ENCODE assay signal across 9 mouse cellular contexts in genomic region chr5:103335916-103336688, GRCm38 (mm10).
DNase-seq lines count a peak whose midpoint lies in the region; ATAC-seq and TF ChIP-seq lines count a peak whose summit lies in the region.
"Had no signal": no experiment of that assay in that cellular context is flagged by ENCODE, and none has a peak within 500 bp of the region (broad histone marks: within the 10 kb centered on the region; RNA-seq: fewer than 3 reads in every experiment).

No protein-coding gene starts in this region.

- H3K4me3 ChIP-seq in heart, embryonic 13.5 days: peak overlapping the region; percentile 28
- no peak overlapping the region for H3K4me3 ChIP-seq in hindbrain, embryonic 11.5 days (ENCODE audit: low read depth, low read length)
- H3K4me3 ChIP-seq in midbrain, embryonic 10.5 days: peak overlapping the region; percentile 35
- H3K4me3 ChIP-seq in thymus, adult 2 months (ENCODE audit: control insufficient read depth, insufficient read depth, low read length): no peak overlapping the region
- H3K4me3 ChIP-seq: erythroblast, embryonic 14.5 days had no signal

- H3K9ac ChIP-seq in heart, embryonic 13.5 days: 0 out of 2 replicates have a peak overlapping the region, but pooled peaks have one; percentile 50
- H3K9ac ChIP-seq in hindbrain, embryonic 11.5 days (ENCODE audit: low read depth, low read length): peak overlapping the region; percentile 5; the same call in 1 of the 2 replicates

- TF ChIP-seq POLR2A in thymus, adult 2 months (IDR thresholded peaks at IDR 0.05; ENCODE audit: control insufficient read depth, extremely low read depth, insufficient read depth, low read length, poor library complexity): no peak

- H3K27ac ChIP-seq in heart, embryonic 13.5 days (replicated peaks): no peak overlapping the region
- peak overlapping the region; percentile 75 for H3K27ac ChIP-seq in hindbrain, embryonic 11.5 days (ENCODE audit: low read depth, low read length)
- peak overlapping the region; percentile 70 for H3K27ac ChIP-seq in midbrain, embryonic 10.5 days (replicated peaks)
- H3K27ac ChIP-seq in thymus, adult 2 months (ENCODE audit: control insufficient read depth, insufficient read depth, low read length): no peak overlapping the region

- peaks cover 10% of the 10 kb centered on the region for H3K4me1 ChIP-seq in heart, embryonic 13.5 days
- H3K4me1 ChIP-seq in hindbrain, embryonic 11.5 days (replicated peaks; ENCODE audit: control insufficient read depth, insufficient read depth, low read length): 0 out of 2 replicates have a peak, but pooled peaks cover 2% of the 10 kb centered on the region
- H3K4me1 ChIP-seq in midbrain, embryonic 10.5 days: peaks cover 41% of the 10 kb centered on the region
- H3K4me1 ChIP-seq in thymus, adult 2 months (replicated peaks; ENCODE audit: control insufficient read depth, insufficient read depth, low read length): no peaks in the 10 kb centered on the region

- DNase-seq in heart, adult 9 months (ENCODE audit: low spot score in 2 of 2): no peak
- peak; percentile 81 for DNase-seq in embryo, embryonic 10 days (ENCODE audit: low spot score)
- peak; percentile 64 for DNase-seq in hindbrain, embryonic 11.5 days (ENCODE audit: low spot score)
- DNase-seq in midbrain, embryonic 10.5 days (ENCODE audit: low spot score): peak; percentile 43
- no peak for DNase-seq in thymus, adult 2 months
- no peak for DNase-seq in thymus, postnatal 14 days
- DNase-seq in ovary, postnatal 14 days (ENCODE audit: low spot score): no peak

- no peak for TF ChIP-seq CTCF in thymus, adult 2 months (IDR thresholded peaks at IDR 0.05; ENCODE audit: borderline replicate concordance, control insufficient read depth, extremely low read depth, insufficient read depth, low read length, poor library complexity)

- ATAC-seq in heart, embryonic 13.5 days (ENCODE audit: extremely low read depth, insufficient number of reproducible peaks, low FRiP score, low TSS enrichment): no peak
- peak; percentile 60 for ATAC-seq in hindbrain, embryonic 11.5 days (ENCODE audit: low FRiP score)

- no peaks in the 10 kb centered on the region for H3K36me3 ChIP-seq in heart, embryonic 13.5 days
- H3K36me3 ChIP-seq in hindbrain, embryonic 11.5 days (ENCODE audit: control insufficient read depth, insufficient read depth, low read length): no peaks in the 10 kb centered on the region
- no peaks in the 10 kb centered on the region for H3K36me3 ChIP-seq in midbrain, embryonic 10.5 days
- H3K36me3 ChIP-seq in thymus, adult 2 months (ENCODE audit: control insufficient read depth, insufficient read depth, low read length): no peaks in the 10 kb centered on the region

- H3K4me2 ChIP-seq in heart, embryonic 13.5 days: peak overlapping the region; percentile 60
- peak overlapping the region; percentile 23; the same call in 1 of the 2 replicates for H3K4me2 ChIP-seq in hindbrain, embryonic 11.5 days (replicated peaks; ENCODE audit: low read depth, low read length)

- H3K9me3 ChIP-seq in heart, embryonic 13.5 days: no peaks in the 10 kb centered on the region
- no peaks in the 10 kb centered on the region for H3K9me3 ChIP-seq in hindbrain, embryonic 11.5 days (ENCODE audit: control insufficient read depth, low read length)
- H3K9me3 ChIP-seq in midbrain, embryonic 10.5 days (replicated peaks): no peaks in the 10 kb centered on the region

- 29% methylated on average over 12 of the region's 12 CpGs for WGBS in heart, embryonic 13.5 days
- WGBS in hindbrain, embryonic 11.5 days: 15% methylated on average over 12 of the region's 12 CpGs
- 14% methylated on average over 12 of the region's 12 CpGs for WGBS in midbrain, embryonic 10.5 days
- WGBS in thymus, adult 2 months: 15% methylated on average over 12 of the region's 12 CpGs

- 0 out of 2 replicates have a peak, but pooled peaks cover 2% of the 10 kb centered on the region for H3K27me3 ChIP-seq in heart, embryonic 13.5 days (replicated peaks)
- H3K27me3 ChIP-seq in hindbrain, embryonic 11.5 days (ENCODE audit: control insufficient read depth, insufficient read depth, low read length): peaks cover 2% of the 10 kb centered on the region; the same call in 1 of the 2 replicates
- peaks cover 76% of the 10 kb centered on the region for H3K27me3 ChIP-seq in midbrain, embryonic 10.5 days (ENCODE audit: low read depth, poor library complexity, severe bottlenecking)
- no peaks in the 10 kb centered on the region for H3K27me3 ChIP-seq in thymus, adult 2 months (ENCODE audit: control insufficient read depth, insufficient read depth, low read length)

Comparison
In these comparisons a context has a peak if more than half of its experiments do, and no peak if none do; other contexts are left out.
1. H3K27ac ChIP-seq: peak in hindbrain, embryonic 11.5 days (single experiment) and midbrain, embryonic 10.5 days (single experiment); none in heart, embryonic 13.5 days (single experiment) and thymus, adult 2 months (single experiment).
2. H3K4me3 ChIP-seq: peak in heart, embryonic 13.5 days (single experiment) and midbrain, embryonic 10.5 days (single experiment); none in hindbrain, embryonic 11.5 days (single experiment) and thymus, adult 2 months (single experiment).
3. DNase-seq: peak in embryo, embryonic 10 days (single experiment), hindbrain, embryonic 11.5 days (single experiment) and midbrain, embryonic 10.5 days (single experiment); none in heart, adult 9 months (0 of 2), thymus, adult 2 months (single experiment), thymus, postnatal 14 days (single experiment) and ovary, postnatal 14 days (single experiment).